Mouse (Mus musculus): ENCODE results near the gene 4930519P11Rik.

- TF ChIP-seq GATA1 (IDR thresholded peaks at IDR 0.05; ENCODE audit: low read depth, low read length) (no peak), ZNF384 (IDR thresholded peaks at IDR 0.05; ENCODE audit: low read depth, low read length) (no peak)
Observed at GRCm38 (mm10) chr2:154584931-154585601, 28.2 kb downstream of the 4930519P11Rik start.

Data from MEL (cell line).